Mouse (Mus musculus) small intestine, adult 2 months (tissue): Measurements from ENCODE around the gene Col27a1. TPM values are rescaled to one million over a fixed set of nuclear protein-coding genes. Genes with fewer than 3 reads are reported as not detected.
A peak's percentile ranks its signal among the peaks of the same experiment; 100 is the strongest.

Experiments used
- H3K27ac ChIP-seq: fragments of 200-500 bp; 2 replicates; pipeline ENCODE4 v1.5.1; 2012; ENCODE audit warnings: low read depth, low read length, control low read depth, inconsistent platforms; ENCODE audit not compliant: insufficient read depth
- H3K27me3 ChIP-seq: fragments of 200-500 bp; 2 replicates; pipeline ENCODE4 v1.6.1; 2012; ENCODE audit warnings: mild to moderate bottlenecking, moderate library complexity, low read length, inconsistent platforms; ENCODE audit not compliant: control insufficient read depth, insufficient read depth
- H3K36me3 ChIP-seq: fragments of 200-500 bp; 2 replicates; pipeline ENCODE4 v1.6.1; 2012; ENCODE audit warnings: mild to moderate bottlenecking, low read length, control low read depth, inconsistent platforms; ENCODE audit not compliant: control insufficient read depth, insufficient read depth
- H3K4me1 ChIP-seq: fragments of 200-500 bp; 2 replicates; pipeline ENCODE4 v1.6.1; 2012; ENCODE audit warnings: low read length, inconsistent platforms, mixed read lengths; ENCODE audit not compliant: control insufficient read depth, insufficient read depth, insufficient read length
- H3K4me3 ChIP-seq: fragments of 200-500 bp; 2 replicates; pipeline ENCODE4 v1.5.1; 2012; ENCODE audit warnings: low read depth, mild to moderate bottlenecking, control low read depth, inconsistent platforms, low read length, moderate library complexity
- CTCF ChIP-seq: fragments of 200-500 bp; IDR thresholded peaks from 2 replicates; pipeline ENCODE4 v1.5.1; 2012; ENCODE audit warnings: low read depth, mild to moderate bottlenecking, control low read depth, inconsistent platforms, low read length, moderate library complexity, mixed read lengths; ENCODE audit not compliant: insufficient replicate concordance, insufficient read length; ENCODE audit errors: extremely low read depth
- POLR2A ChIP-seq: fragments of 200-500 bp; IDR thresholded peaks from 2 replicates; pipeline ENCODE4 v1.6.1; 2012; ENCODE audit warnings: low read depth, mild to moderate bottlenecking, control low read depth, inconsistent platforms, low read length, moderate library complexity
- WGBS: fragments of 180-500 bp; shearing (Covaris S2); methylation state at CpG from one replicate; pipeline ENCODE4 v1.1.7; 2018; 5-methylcytosine and 5-hydroxymethylcytosine counted together
- polyA plus RNA-seq: library from polyadenylated mRNA; depleted of rRNA; stranded (reverse); fragments of >200 nt; gene quantifications from 2 replicates; pipeline ENCODE4 v1.2.3, GENCODE M21; 2012

Col27a1 gene
- polyA plus RNA-seq, 1 experiment: 5.4 TPM

DNA sequence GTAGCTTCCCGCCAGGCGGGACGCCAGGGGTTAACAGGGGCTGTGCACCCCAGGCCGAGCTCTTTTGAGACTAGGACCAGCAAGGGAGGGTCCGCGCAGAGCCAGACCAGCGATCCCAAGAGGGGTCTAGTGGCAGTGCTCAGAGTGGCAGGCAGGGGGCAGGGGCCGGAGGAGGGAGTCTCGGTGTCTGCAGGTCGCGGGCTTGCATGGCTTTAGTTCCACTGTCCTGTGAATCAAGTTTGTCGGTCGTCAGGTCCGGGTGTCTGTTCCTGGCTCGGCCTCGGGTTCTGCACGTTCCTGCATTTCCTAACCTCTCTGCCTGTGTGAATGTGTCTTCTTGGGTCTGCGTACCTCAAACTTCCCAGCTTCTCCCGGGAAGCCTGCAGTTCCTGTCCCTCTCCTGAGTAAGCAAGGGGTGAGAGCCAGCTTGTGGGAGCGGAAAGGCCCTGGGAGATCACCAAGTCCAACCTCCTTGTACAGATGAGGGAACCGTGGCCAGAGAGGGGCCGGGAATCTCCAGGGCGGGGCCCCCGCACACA is 2.3 kb downstream of the Col27a1 start:
- no peaks in the 10 kb centered on the region for H3K36me3 ChIP-seq
- no peaks in the 10 kb centered on the region for H3K4me1 ChIP-seq
- TF ChIP-seq POLR2A (no peak), CTCF (0 out of 2 replicates have a peak, but pooled peaks have one; percentile 25)
- peak overlapping the region; percentile 34; the same call in 1 of the 2 replicates for H3K27ac ChIP-seq
- H3K4me3 ChIP-seq: peak overlapping the region; percentile 67
- peaks cover 28% of the 10 kb centered on the region for H3K27me3 ChIP-seq
- WGBS: 8% methylated on average over 24 of the region's 24 CpGs

DNA sequence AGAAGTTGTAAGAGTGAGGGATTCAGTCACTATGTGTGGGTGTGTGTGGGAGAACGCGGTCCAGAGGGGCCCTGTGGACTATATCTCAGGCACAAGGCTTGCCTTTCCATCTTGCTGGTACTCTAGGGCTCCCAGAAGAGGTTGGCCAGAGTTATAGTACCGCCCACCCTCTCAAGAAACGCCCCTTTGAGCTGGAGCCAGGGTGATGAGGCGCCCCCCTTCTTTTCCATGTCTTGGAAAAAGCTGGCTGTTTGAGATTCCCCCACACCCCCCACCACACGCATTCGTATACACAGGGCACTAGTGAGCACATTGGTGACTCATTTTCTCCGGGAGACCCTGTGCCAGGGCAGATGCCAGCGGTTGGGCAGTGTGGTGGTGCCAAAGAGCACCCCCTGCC is 2.8 kb downstream of the Col27a1 start:
- Histone ChIP-seq H3K36me3 (no peaks in the 10 kb centered on the region), H3K27me3 (peaks cover 28% of the 10 kb centered on the region), H3K4me3 (peak overlapping the region; percentile 67), H3K27ac (peak overlapping the region; percentile 34), H3K4me1 (no peaks in the 10 kb centered on the region)
- TF ChIP-seq CTCF (no peak), POLR2A (no peak)
- WGBS: 52% methylated on average over 9 of the region's 9 CpGs

DNA sequence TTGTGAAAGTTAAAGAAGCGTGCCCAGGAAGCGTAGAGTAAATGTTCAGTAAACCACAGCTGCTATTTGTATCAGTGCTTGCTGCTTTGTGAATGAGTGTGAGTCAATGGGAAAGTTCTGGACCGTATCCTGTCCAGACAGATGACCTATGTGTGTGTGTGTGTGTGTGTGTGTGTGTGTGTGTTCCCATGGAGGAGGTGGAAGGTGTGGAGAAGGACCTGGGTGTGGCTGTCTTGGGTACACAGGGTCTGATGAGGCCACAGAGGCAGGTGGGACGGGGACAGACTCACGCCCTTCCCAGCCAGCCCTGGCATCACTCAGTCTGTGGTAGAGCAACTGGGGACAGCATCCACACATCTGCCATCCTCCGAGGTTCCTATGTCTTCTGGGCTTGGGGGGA is 3.7 kb downstream of the Col27a1 start:
- Histone ChIP-seq H3K27ac (peak overlapping the region; percentile 12; the same call in 1 of the 2 replicates), H3K27me3 (peaks cover 28% of the 10 kb centered on the region), H3K4me3 (no peak overlapping the region), H3K36me3 (no peaks in the 10 kb centered on the region), H3K4me1 (no peaks in the 10 kb centered on the region)
- no peak for TF ChIP-seq POLR2A
- TF ChIP-seq CTCF: no peak
- 46% methylated on average over 6 of the region's 6 CpGs for WGBS

DNA sequence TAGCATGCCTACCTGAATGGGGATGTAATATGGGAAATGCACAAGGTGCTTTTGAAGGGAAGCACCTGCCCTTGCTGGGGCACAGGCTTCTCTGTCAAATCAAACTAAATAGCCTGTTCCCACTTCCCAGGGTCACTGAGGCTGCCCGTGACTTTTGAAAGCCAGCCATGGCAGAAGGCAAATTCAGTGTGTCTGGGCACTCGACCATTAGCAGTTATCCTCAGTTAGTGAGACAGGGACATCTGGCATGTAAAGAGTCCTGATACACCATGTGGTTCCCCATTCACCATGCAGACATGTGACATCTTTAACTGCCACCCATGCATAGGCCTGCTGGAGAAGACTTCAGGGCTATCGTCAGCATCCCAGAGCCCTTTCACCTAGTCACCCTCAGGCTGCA is 5.3 kb downstream of the Col27a1 start:
- Histone ChIP-seq H3K36me3 (no peaks in the 10 kb centered on the region), H3K4me3 (no peak overlapping the region), H3K4me1 (no peaks in the 10 kb centered on the region), H3K27me3 (peaks cover 22% of the 10 kb centered on the region), H3K27ac (no peak overlapping the region)
- TF ChIP-seq CTCF (no peak), POLR2A (no peak)
- WGBS: 82% methylated on average over 3 of the region's 3 CpGs

DNA sequence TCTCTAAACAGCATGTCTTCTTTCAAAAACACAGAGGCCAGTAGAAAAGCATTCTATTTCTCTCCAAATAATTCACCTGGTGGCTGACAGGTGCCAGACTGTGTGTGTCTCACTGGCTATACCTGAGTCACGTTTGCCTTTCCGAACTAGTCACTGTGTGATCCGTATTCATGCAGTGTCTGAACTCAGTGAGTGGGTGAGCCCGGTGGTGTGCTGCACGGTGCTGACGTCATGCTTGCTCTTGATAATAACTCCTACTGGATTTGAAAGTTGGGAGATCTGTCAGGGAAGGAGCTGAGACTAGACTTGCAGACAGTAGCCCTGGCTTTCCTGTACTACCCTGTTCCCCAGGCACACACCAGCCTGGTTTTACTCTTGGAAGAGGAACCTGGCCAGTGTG is 5.8 kb downstream of the Col27a1 start:
- Histone ChIP-seq H3K36me3 (no peaks in the 10 kb centered on the region), H3K27ac (no peak overlapping the region), H3K27me3 (peaks cover 16% of the 10 kb centered on the region; the same call in 1 of the 2 replicates), H3K4me1 (no peaks in the 10 kb centered on the region; the same call in 1 of the 2 replicates), H3K4me3 (no peak overlapping the region)
- TF ChIP-seq CTCF: no peak
- TF ChIP-seq POLR2A: no peak
- WGBS: 84% methylated on average over 6 of the region's 6 CpGs

DNA sequence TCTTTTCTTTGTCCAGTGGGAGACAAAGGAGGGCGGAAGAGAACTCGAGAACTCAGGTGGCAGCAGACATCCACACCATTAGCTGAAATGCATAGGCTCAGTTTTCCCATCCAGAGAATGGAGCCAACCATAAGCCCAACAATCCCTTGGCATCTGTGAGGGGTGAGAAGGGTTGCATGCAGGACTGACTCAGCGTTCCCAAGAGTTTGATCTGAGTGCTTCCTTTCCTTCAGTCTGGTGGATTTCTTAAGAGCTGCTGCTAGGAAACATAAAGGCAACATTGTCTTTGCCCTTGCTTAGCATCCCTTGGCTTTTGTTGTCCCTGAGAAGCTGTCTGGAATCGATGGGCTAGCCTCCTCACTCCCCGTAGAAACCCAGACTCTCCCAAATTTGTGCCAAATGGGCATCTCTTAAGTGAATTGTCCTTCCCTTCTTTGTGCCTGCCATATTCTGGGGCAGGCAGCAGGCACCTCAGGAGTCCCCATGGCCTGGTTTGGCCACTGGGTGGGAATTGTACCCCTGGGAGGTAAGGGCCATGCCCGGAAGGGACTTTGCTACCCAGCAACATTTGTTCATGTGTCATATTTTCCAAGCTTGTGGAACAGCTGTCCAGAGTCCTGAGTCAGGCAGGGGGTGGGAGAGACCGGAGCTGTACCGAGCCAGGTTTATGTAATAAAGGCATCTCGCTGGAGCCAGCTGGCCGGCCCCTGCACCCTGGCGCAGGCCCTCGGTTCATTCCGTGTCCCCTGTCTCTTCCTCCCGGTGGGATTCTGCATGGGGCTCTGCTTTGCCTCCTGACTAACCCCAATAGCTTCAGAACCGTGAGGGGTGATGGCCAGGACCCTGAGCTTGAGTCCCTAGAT is 7.5 kb downstream of the Col27a1 start:
- 74% methylated on average over 15 of the region's 15 CpGs for WGBS
- no peak overlapping the region; the same call in 1 of the 2 replicates for H3K27ac ChIP-seq

DNA sequence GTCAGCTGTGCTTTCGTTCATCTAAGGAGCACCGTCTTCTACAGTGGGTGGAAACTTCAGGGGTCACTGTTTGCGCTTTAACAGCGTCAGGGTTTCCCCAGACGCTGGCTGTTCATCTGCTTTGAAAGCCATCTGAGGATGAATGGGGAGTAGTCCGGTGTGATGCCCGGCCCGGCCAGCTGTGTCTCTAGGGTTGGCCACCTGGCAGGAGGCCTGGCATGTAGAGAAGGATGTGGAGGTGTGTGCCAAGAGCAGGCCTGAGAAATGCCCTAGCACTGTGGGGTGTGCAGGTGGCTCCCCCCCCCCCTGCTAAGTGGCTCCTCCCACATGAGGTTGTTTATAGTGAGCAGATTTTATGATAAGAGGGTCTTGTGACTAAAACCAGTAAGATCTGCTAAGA is 8.4 kb downstream of the Col27a1 start:
- TF ChIP-seq CTCF (no peak), POLR2A (no peak)
- H3K4me3 ChIP-seq: no peak overlapping the region
- no peaks in the 10 kb centered on the region for H3K27me3 ChIP-seq
- no peaks in the 10 kb centered on the region for H3K36me3 ChIP-seq
- WGBS: 52% methylated on average over 8 of the region's 8 CpGs
- H3K4me1 ChIP-seq: peaks cover 6% of the 10 kb centered on the region
- no peak overlapping the region for H3K27ac ChIP-seq

More for the DNA sequence above, 7.5 kb downstream of the Col27a1 start:
- peaks cover 3% of the 10 kb centered on the region; the same call in 1 of the 2 replicates for H3K4me1 ChIP-seq
- no peaks in the 10 kb centered on the region for H3K36me3 ChIP-seq
- no peak overlapping the region for H3K4me3 ChIP-seq
- peaks cover 2% of the 10 kb centered on the region; the same call in 1 of the 2 replicates for H3K27me3 ChIP-seq
- TF ChIP-seq CTCF (no peak), POLR2A (no peak)
